Mouse (Mus musculus): Measurements from ENCODE around the gene Jph2.

DNA sequence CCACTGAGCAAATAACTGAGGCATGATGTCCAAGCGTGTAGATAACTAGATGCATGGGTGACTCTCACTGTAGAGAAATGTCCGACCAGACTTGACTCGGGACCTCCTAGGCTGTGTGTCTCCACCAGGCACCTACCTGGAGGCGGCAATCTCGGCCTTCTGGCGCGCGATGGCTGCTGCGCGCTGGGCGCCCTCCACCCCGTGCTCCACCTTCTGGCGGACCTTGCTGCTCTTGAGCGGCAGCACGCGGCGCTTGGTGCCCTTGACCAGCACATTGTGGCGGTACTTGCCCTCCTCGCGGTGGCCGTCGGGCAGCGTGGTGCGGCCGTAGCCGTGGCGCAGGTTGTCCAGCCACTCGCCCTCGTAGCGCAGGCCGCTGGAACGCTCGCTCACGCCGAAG is 22.3 kb downstream of the Jph2 start:
- TF ChIP-seq POLR2A (IDR thresholded peaks at IDR 0.05; ENCODE audit: borderline replicate concordance, extremely low read depth, insufficient read depth, insufficient read length, poor library complexity, severe bottlenecking) (no peak), CTCF (IDR thresholded peaks at IDR 0.05; ENCODE audit: borderline replicate concordance, extremely low read depth, insufficient read depth, insufficient read length) (no peak)
